Mouse (Mus musculus) heart, postnatal 36 days (tissue): ENCODE results near the gene 1700080E11Rik. TPM values are rescaled to one million over a fixed set of nuclear protein-coding genes. Genes with fewer than 3 reads are reported as not detected.
"Not testable (repeated sequence)": the region's sequence is repeated elsewhere in the genome, so short reads cannot be mapped to it uniquely, and the experiment has no call there.

Experiments used
- DNase-seq, 2 experiments: peaks; one replicate each; pipeline ENCODE4 v3.0.0; 2021 to 2022
- intact Hi-C: fragments of 180-260 bp; cut with DNase I; formaldehyde crosslinking; loops from one replicate; pipeline ENCODE4 v1.15.1; 2025
- total RNA-seq, 2 experiments: library from RNA; stranded (reverse); gene quantifications; 2 replicates each; pipeline ENCODE4 v1.2.3; 2021

1700080E11Rik gene
- total RNA-seq: not detected

GRCm38 (mm10) chr9:105144992-105145391, at the start of gene 1700080E11Rik:
TSS of gene 1700080E11Rik (minus strand) at chr9:105145092.
- intact Hi-C loops: no loop called here
- DNase-seq: no peak

- no peak for DNase-seq
Observed at GRCm38 (mm10) chr9:105186725-105187124, 41.8 kb upstream of the 1700080E11Rik start.

GRCm38 (mm10) chr9:105182392-105182791, 37.5 kb upstream of the 1700080E11Rik start:
- no peak for DNase-seq
- intact Hi-C loops: no loop called here

More at GRCm38 (mm10) chr9:105186725-105187124, 41.8 kb upstream of the 1700080E11Rik start:
- intact Hi-C loops: no loop called here

- intact Hi-C loops: no loop called here
- DNase-seq: no peak
Observed at GRCm38 (mm10) chr9:105139204-105139603, 5.7 kb downstream of the 1700080E11Rik start.

GRCm38 (mm10) chr9:105136404-105136803, 8.5 kb downstream of the 1700080E11Rik start:
- DNase-seq: no peak
- intact Hi-C loops: no loop called here

- intact Hi-C loops: loop anchor here (5.0 kb wide), 1 partner anchor 263 kb away; the partner anchor contains the start of genes Aste1 and Nek11
- no peak for DNase-seq
Observed at GRCm38 (mm10) chr9:105134536-105134935, 10.4 kb downstream of the 1700080E11Rik start.

- intact Hi-C loops: loop anchor here (5.0 kb wide), 1 partner anchor 265 kb away; the partner anchor contains the start of genes Aste1 and Nek11
- DNase-seq: no peak
Observed at GRCm38 (mm10) chr9:105132002-105132367, 12.9 kb downstream of the 1700080E11Rik start.

GRCm38 (mm10) chr9:105131253-105132001, 13.5 kb downstream of the 1700080E11Rik start, which contains the start of gene Nudt16:
TSS of gene Nudt16 (minus strand) at chr9:105131824.
- intact Hi-C loops: loop anchor here (2.0 to 5.0 kb wide), 2 partner anchors 79 to 266 kb away; partner anchors contain the start of genes Aste1, Mrpl3 and Nek11
- peak; percentile 87 to 90 for DNase-seq

GRCm38 (mm10) chr9:105130331-105130730, 14.6 kb downstream of the 1700080E11Rik start:
- DNase-seq: no peak
- intact Hi-C loops: loop anchor here (2.0 to 5.0 kb wide), 2 partner anchors 78 to 267 kb away; partner anchors contain the start of genes Aste1, Mrpl3 and Nek11

- intact Hi-C loops, DNase-seq: not testable (repeated sequence)
Observed at GRCm38 (mm10) chr9:105125206-105125605, 19.7 kb downstream of the 1700080E11Rik start.

GRCm38 (mm10) chr9:105103893-105104292, 41.0 kb downstream of the 1700080E11Rik start:
- intact Hi-C loops: no loop called here
- DNase-seq: no peak

- DNase-seq: no peak
- intact Hi-C loops: no loop called here
Observed at GRCm38 (mm10) chr9:105101911-105102310, 43.0 kb downstream of the 1700080E11Rik start.

- intact Hi-C loops: no loop called here
- DNase-seq: no peak
Observed at GRCm38 (mm10) chr9:105100807-105101570, 43.9 kb downstream of the 1700080E11Rik start.

Other genes with a start within 250 kb of the 1700080E11Rik start
- gene Mrpl3, start 91.9 kb downstream of the 1700080E11Rik start, total RNA-seq: 100 to 1,000 TPM; 176 to 187 TPM
- gene Nudt16, start 13.3 kb downstream of the 1700080E11Rik start, total RNA-seq: 1 to 10 TPM; 5.4 to 5.6 TPM